Mouse (Mus musculus): Measurements from ENCODE around the gene Abhd10. TPM values are rescaled to one million over a fixed set of nuclear protein-coding genes. Genes with fewer than 3 reads are reported as not detected.
A peak's percentile ranks its signal among the peaks of the same experiment; 100 is the strongest.

The Abhd10 gene
- polyA plus RNA-seq, 1 experiment from 2014 or later = 52.6 TPM

- Histone ChIP-seq H3K9ac (replicated peaks) (no peak overlapping the region), H3K9me3 (no peaks in the 10 kb centered on the region), H3K27me3 (no peaks in the 10 kb centered on the region), H3K4me2 (replicated peaks) (no peak overlapping the region), H3K4me1 (replicated peaks) (peaks cover 4% of the 10 kb centered on the region), H3K36me3 (no peaks in the 10 kb centered on the region), H3K27ac (no peak overlapping the region), H3K4me3 (replicated peaks) (no peak overlapping the region)
- WGBS = 88% methylated on average over 13 of the region's 13 CpGs
- ATAC-seq = no peak
These were observed 20.2 kb upstream of the Abhd10 start for GRCm38 (mm10) chr16:45762859-45763505.

- H3K36me3 ChIP-seq = no peaks in the 10 kb centered on the region
- no peaks in the 10 kb centered on the region for H3K27me3 ChIP-seq
- no peaks in the 10 kb centered on the region for H3K4me1 ChIP-seq (replicated peaks)
- H3K9me3 ChIP-seq = no peaks in the 10 kb centered on the region
- H3K4me2 ChIP-seq (replicated peaks) = no peak overlapping the region
- WGBS = 89% methylated on average over 1 of the region's 1 CpGs
- H3K27ac ChIP-seq = no peak overlapping the region
- H3K4me3 ChIP-seq (replicated peaks) = no peak overlapping the region
- no peak for ATAC-seq
- H3K9ac ChIP-seq (replicated peaks) = no peak overlapping the region
These were observed 18.7 kb upstream of the Abhd10 start for GRCm38 (mm10) chr16:45761425-45761824.

GRCm38 (mm10) chr16:45758726-45759269 lies 16.0 kb upstream of the Abhd10 start:
- Histone ChIP-seq H3K27me3 (no peaks in the 10 kb centered on the region), H3K9me3 (no peaks in the 10 kb centered on the region), H3K4me2 (replicated peaks) (no peak overlapping the region), H3K4me1 (replicated peaks) (no peaks in the 10 kb centered on the region), H3K4me3 (replicated peaks) (no peak overlapping the region), H3K36me3 (no peaks in the 10 kb centered on the region), H3K9ac (replicated peaks) (no peak overlapping the region), H3K27ac (no peak overlapping the region)
- WGBS = 89% methylated on average over 9 of the region's 9 CpGs
- ATAC-seq = no peak

GRCm38 (mm10) chr16:45757421-45758078 lies 14.8 kb upstream of the Abhd10 start:
- 0 out of 2 replicates have a peak, but pooled peaks have one; percentile 62 for ATAC-seq
- 90% methylated on average over 12 of the region's 12 CpGs for WGBS

GRCm38 (mm10) chr16:45756855-45757254 lies 14.1 kb upstream of the Abhd10 start:
- H3K4me3 ChIP-seq (replicated peaks) = no peak overlapping the region
- 52% methylated on average over 9 of the region's 9 CpGs for WGBS

More at GRCm38 (mm10) chr16:45757421-45758078, 14.8 kb upstream of the Abhd10 start:
- no peak overlapping the region for H3K4me2 ChIP-seq (replicated peaks)
- H3K27me3 ChIP-seq = no peaks in the 10 kb centered on the region
- no peaks in the 10 kb centered on the region for H3K9me3 ChIP-seq
- H3K36me3 ChIP-seq = no peaks in the 10 kb centered on the region
- no peak overlapping the region for H3K9ac ChIP-seq (replicated peaks)
- H3K27ac ChIP-seq = no peak overlapping the region
- H3K4me3 ChIP-seq (replicated peaks) = no peak overlapping the region
- H3K4me1 ChIP-seq (replicated peaks) = no peaks in the 10 kb centered on the region

GRCm38 (mm10) chr16:45743591-45744144 lies 913 bp upstream of the Abhd10 start:
- whole genome bisulfite sequencing = 62% methylated on average over 4 of the region's 4 CpGs
- Histone ChIP-seq H3K9me3 (no peaks in the 10 kb centered on the region), H3K27me3 (no peaks in the 10 kb centered on the region), H3K4me1 (replicated peaks) (peaks cover 17% of the 10 kb centered on the region), H3K9ac (replicated peaks) (no peak overlapping the region; the same call in 1 of the 2 replicates), H3K4me2 (replicated peaks) (peak overlapping the region; percentile 61), H3K4me3 (replicated peaks) (peak overlapping the region; percentile 75), H3K27ac (peak overlapping the region; percentile 94), H3K36me3 (0 out of 2 replicates have a peak, but pooled peaks cover 2% of the 10 kb centered on the region)
- peak; percentile 9; the same call in 1 of the 2 replicates for ATAC-seq

More at GRCm38 (mm10) chr16:45756855-45757254, 14.1 kb upstream of the Abhd10 start:
- H3K27ac ChIP-seq = no peak overlapping the region
- no peak overlapping the region for H3K9ac ChIP-seq (replicated peaks)
- no peak overlapping the region for H3K4me2 ChIP-seq (replicated peaks)
- no peaks in the 10 kb centered on the region for H3K36me3 ChIP-seq
- H3K9me3 ChIP-seq = no peaks in the 10 kb centered on the region
- peak; percentile 85 for ATAC-seq
- H3K27me3 ChIP-seq = no peaks in the 10 kb centered on the region
- no peaks in the 10 kb centered on the region for H3K4me1 ChIP-seq (replicated peaks)

- 92% methylated on average over 8 of the region's 8 CpGs for WGBS
- Histone ChIP-seq H3K4me2 (replicated peaks) (no peak overlapping the region), H3K27me3 (no peaks in the 10 kb centered on the region), H3K27ac (no peak overlapping the region), H3K9me3 (no peaks in the 10 kb centered on the region), H3K36me3 (peaks cover 37% of the 10 kb centered on the region), H3K4me1 (replicated peaks) (peaks cover 9% of the 10 kb centered on the region), H3K9ac (replicated peaks) (no peak overlapping the region), H3K4me3 (replicated peaks) (no peak overlapping the region)
- no peak for ATAC-seq
These were observed 4.9 kb downstream of the Abhd10 start for GRCm38 (mm10) chr16:45737880-45738279.

- H3K36me3 ChIP-seq = peaks cover 45% of the 10 kb centered on the region
- no peak overlapping the region for H3K4me3 ChIP-seq (replicated peaks)
- peaks cover 9% of the 10 kb centered on the region for H3K4me1 ChIP-seq (replicated peaks)
- H3K4me2 ChIP-seq (replicated peaks) = no peak overlapping the region
- 96% methylated on average over 3 of the region's 3 CpGs for WGBS
- no peaks in the 10 kb centered on the region for H3K9me3 ChIP-seq
- no peak for ATAC-seq
- no peak overlapping the region for H3K9ac ChIP-seq (replicated peaks)
- no peak overlapping the region for H3K27ac ChIP-seq
- H3K27me3 ChIP-seq = no peaks in the 10 kb centered on the region
These were observed 6.0 kb downstream of the Abhd10 start for GRCm38 (mm10) chr16:45736724-45737123.

- no peak for ATAC-seq
- Histone ChIP-seq H3K4me1 (replicated peaks) (peaks cover 11% of the 10 kb centered on the region), H3K4me2 (replicated peaks) (no peak overlapping the region), H3K36me3 (peaks cover 35% of the 10 kb centered on the region), H3K9me3 (no peaks in the 10 kb centered on the region), H3K9ac (replicated peaks) (no peak overlapping the region), H3K4me3 (replicated peaks) (no peak overlapping the region), H3K27ac (no peak overlapping the region), H3K27me3 (no peaks in the 10 kb centered on the region)
- WGBS = 87% methylated on average over 5 of the region's 5 CpGs
These were observed 13.6 kb downstream of the Abhd10 start for GRCm38 (mm10) chr16:45729163-45729562.

GRCm38 (mm10) chr16:45724742-45725102 lies 18.0 kb downstream of the Abhd10 start:
- peak overlapping the region; percentile 98 for H3K27ac ChIP-seq
- no peaks in the 10 kb centered on the region for H3K27me3 ChIP-seq
- peak overlapping the region; percentile 87 for H3K9ac ChIP-seq (replicated peaks)
- H3K36me3 ChIP-seq = peaks cover 28% of the 10 kb centered on the region
- peak; percentile 83 for ATAC-seq
- WGBS = 0% methylated on average over 10 of the region's 10 CpGs
- H3K4me1 ChIP-seq (replicated peaks) = peaks cover 45% of the 10 kb centered on the region
- peak overlapping the region; percentile 62 for H3K4me3 ChIP-seq (replicated peaks)
- no peaks in the 10 kb centered on the region for H3K9me3 ChIP-seq
- peak overlapping the region; percentile 64 for H3K4me2 ChIP-seq (replicated peaks)

GRCm38 (mm10) chr16:45724061-45724741 lies 18.6 kb downstream of the Abhd10 start, which contains the start of gene Tagln3:
Gene Tagln3, minus strand, starts transcription at chr16:45724608.
- ATAC-seq = peak; percentile 94
- H3K9me3 ChIP-seq = no peaks in the 10 kb centered on the region
- H3K9ac ChIP-seq (replicated peaks) = peak within 1 kb of the TSS; percentile 87
- WGBS = under 1% methylated on average over 30 of the region's 30 CpGs
- H3K27me3 ChIP-seq = no peaks in the 10 kb centered on the region
- peaks cover 50% of the 10 kb centered on the region for H3K4me1 ChIP-seq (replicated peaks)
- H3K27ac ChIP-seq = peak within 1 kb of the TSS; percentile 98
- peaks cover 28% of the 10 kb centered on the region for H3K36me3 ChIP-seq
- peak within 1 kb of the TSS; percentile 62 for H3K4me3 ChIP-seq (replicated peaks)
- H3K4me2 ChIP-seq (replicated peaks) = peak within 1 kb of the TSS; percentile 64

All from midbrain, embryonic 13.5 days (tissue).